Mouse (Mus musculus) limb, embryonic 13.5 days (tissue): ENCODE measurements around the gene Casq1. TPM values are rescaled to one million over a fixed set of nuclear protein-coding genes. Genes with fewer than 3 reads are reported as not detected.

ENCODE experiments used
- ATAC-seq: fragments of 200-750 bp; cut with Nextera tagmentation; 2 replicates; pipeline ENCODE4 v1.8.0; 2017; ENCODE audit warnings: low read depth, moderate number of reproducible peaks, moderate TSS enrichment; ENCODE audit not compliant: low FRiP score
- H3K27ac ChIP-seq: fragments of 300-500 bp; sonication (generic); 2 replicates; pipeline ENCODE4 v1.5.1; 2015; ENCODE audit warnings: inconsistent platforms, mild to moderate bottlenecking, moderate library complexity
- H3K27me3 ChIP-seq: fragments of 300-500 bp; sonication (generic); 2 replicates; pipeline ENCODE4 v1.6.1; 2015; ENCODE audit warnings: mild to moderate bottlenecking, inconsistent platforms
- H3K36me3 ChIP-seq: fragments of 300-500 bp; sonication (generic); 2 replicates; pipeline ENCODE4 v1.6.1; 2015; ENCODE audit warnings: inconsistent platforms, mild to moderate bottlenecking, moderate library complexity
- H3K4me1 ChIP-seq: fragments of 300-500 bp; sonication (generic); 2 replicates; pipeline ENCODE4 v1.6.1; 2015; ENCODE audit warnings: inconsistent platforms
- H3K4me2 ChIP-seq: fragments of 300-500 bp; sonication (generic); replicated peaks from 2 replicates; pipeline ENCODE4 v1.6.1; 2015; ENCODE audit warnings: inconsistent platforms, mild to moderate bottlenecking, moderate library complexity
- H3K4me3 ChIP-seq: fragments of 300-500 bp; sonication (generic); 2 replicates; pipeline ENCODE4 v1.5.1; 2015; ENCODE audit warnings: moderate library complexity, mild to moderate bottlenecking, inconsistent platforms
- H3K9ac ChIP-seq: fragments of 300-500 bp; sonication (generic); 2 replicates; pipeline ENCODE4 v1.6.1; 2015; ENCODE audit warnings: mild to moderate bottlenecking, inconsistent platforms
- H3K9me3 ChIP-seq: fragments of 300-500 bp; sonication (generic); 2 replicates; pipeline ENCODE4 v1.6.1; 2016; ENCODE audit warnings: inconsistent platforms
- WGBS: fragments of 180-500 bp; shearing (Covaris S2); methylation state at CpG from one replicate; pipeline ENCODE4 v1.1.7; 2015; 5-methylcytosine and 5-hydroxymethylcytosine counted together
- polyA plus RNA-seq: library from polyadenylated mRNA; unstranded; fragments of >200 nt; fragmentation: Nextera tagmentation; extraction: Ambion mirVana; gene quantifications from 2 replicates; pipeline ENCODE4 v1.2.1, GENCODE M21; 2015

Gene Casq1
- polyA plus RNA-seq, 1 experiment from 2014 or later = 6.5 TPM

DNA sequence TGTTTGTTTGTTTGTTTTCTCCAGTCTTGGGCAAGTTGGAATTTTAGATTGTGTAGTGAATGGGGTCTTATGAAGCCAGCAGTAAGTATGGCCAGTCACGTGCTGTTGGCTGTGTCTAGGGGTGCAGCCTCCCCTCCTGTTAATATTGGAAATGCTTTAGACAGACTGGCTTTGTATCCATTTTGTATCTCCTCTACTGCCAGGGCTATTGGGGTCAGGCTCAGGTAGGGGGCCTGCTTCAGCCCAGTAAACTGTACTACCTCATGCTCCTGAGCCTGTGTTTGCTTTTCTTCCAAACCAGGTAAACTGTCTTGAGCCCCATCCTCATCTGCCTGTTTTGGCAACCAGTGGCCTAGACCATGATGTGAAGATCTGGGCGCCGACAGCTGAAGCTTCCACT is 27.5 kb downstream of the Casq1 start:
- H3K27ac ChIP-seq = no peak overlapping the region
- no peak overlapping the region for H3K9ac ChIP-seq
- no peaks in the 10 kb centered on the region for H3K9me3 ChIP-seq
- WGBS = 93% methylated on average over 3 of the region's 3 CpGs
- H3K4me2 ChIP-seq = no peak overlapping the region
- H3K27me3 ChIP-seq = no peaks in the 10 kb centered on the region
- H3K4me3 ChIP-seq = no peak overlapping the region
- H3K36me3 ChIP-seq = peaks cover 94% of the 10 kb centered on the region
- H3K4me1 ChIP-seq = no peaks in the 10 kb centered on the region
- ATAC-seq = no peak

DNA sequence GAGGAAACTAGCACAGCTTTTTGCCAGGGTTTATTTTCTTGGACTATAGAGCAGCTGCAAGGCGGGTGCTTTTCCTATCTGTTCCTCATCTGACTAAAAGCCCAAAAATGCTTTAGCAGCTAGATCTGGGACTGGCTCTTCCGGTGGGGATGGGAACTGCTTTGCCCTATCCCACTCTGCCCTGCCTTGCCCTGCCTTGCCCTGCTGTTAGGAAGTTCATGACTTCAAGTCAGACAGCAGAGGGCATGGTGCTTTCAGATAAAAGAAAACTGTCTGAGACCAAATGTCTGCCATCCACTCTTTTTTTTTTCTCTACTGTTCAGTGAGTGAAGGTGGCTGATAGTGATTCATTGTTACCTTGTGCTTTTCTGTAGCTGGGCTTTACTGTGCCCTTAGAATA is 28.1 kb downstream of the Casq1 start:
- Histone ChIP-seq H3K9me3 (no peaks in the 10 kb centered on the region), H3K27me3 (no peaks in the 10 kb centered on the region), H3K4me1 (no peaks in the 10 kb centered on the region), H3K4me2 (no peak overlapping the region), H3K4me3 (no peak overlapping the region), H3K9ac (no peak overlapping the region; the same call in 1 of the 2 replicates), H3K27ac (no peak overlapping the region), H3K36me3 (peaks cover 94% of the 10 kb centered on the region)
- WGBS = 91% methylated on average over 2 of the region's 2 CpGs
- no peak for ATAC-seq

DNA sequence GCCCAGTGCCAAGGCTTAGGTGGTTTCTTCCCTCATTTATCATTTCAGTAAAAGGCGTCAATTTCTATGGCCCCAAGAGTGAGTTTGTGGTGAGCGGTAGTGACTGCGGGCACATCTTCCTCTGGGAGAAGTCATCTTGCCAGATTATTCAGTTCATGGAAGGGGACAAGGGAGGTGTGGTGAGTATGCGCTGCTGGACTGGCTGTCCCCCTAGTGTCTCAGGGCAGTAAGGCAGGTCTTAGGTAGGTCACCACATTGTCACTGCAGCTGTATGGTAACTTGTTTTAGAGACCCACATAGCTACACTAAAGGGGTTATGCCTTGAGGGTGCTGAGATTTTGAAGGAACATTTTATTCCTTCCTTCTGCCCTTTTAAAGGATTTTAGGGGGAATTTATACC is 30.8 kb downstream of the Casq1 start:
- Histone ChIP-seq H3K36me3 (peaks cover 91% of the 10 kb centered on the region), H3K27ac (no peak overlapping the region), H3K4me1 (no peaks in the 10 kb centered on the region), H3K9me3 (no peaks in the 10 kb centered on the region), H3K4me2 (no peak overlapping the region), H3K9ac (no peak overlapping the region), H3K27me3 (no peaks in the 10 kb centered on the region), H3K4me3 (no peak overlapping the region)
- 76% methylated on average over 4 of the region's 4 CpGs for WGBS
- ATAC-seq = no peak

DNA sequence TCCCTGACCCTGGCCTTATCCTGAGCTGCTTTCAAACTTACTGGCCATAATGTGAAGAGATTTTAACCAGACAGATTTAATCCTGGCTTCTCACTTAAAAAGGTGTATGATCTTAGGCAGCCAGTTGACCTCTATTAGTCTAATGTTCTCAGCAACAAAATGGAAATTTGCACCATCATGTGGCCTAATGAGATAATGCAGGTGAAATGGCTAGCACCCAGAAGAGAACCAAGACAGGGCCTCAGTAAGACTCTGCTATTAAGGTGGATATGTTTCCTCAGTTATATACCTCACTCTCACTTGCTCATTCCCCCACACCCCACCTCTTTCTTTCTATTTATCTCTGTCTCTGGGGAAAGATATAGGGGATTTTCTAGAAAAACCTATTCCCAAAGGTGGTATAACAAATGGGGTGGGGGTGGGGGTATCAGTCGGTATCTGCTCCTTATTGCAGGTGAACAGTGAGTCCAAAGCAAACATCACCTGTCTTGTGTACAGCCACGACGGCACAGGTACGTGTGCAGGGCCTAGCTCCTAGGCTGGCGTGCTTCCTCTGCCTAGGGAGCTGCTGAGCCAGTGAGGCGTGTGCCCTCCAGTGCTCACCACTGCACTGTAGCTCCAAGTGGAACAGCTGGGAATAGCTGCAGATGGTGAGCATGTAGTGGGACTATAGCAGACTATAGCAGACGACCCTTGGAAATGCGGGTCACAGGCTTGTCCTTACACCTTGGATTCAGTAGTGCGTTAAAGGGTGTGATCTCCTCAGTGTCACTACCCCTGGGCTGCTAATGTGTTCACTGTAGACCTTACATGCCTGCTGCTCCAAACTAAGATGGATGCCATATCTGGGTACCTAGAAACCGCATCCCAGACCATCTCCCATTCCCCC is 33.0 kb downstream of the Casq1 start:
- H3K9ac ChIP-seq = no peak overlapping the region
- no peak for ATAC-seq
- peaks cover 86% of the 10 kb centered on the region for H3K36me3 ChIP-seq
- H3K9me3 ChIP-seq = no peaks in the 10 kb centered on the region
- WGBS = 94% methylated on average over 10 of the region's 10 CpGs
- H3K27me3 ChIP-seq = no peaks in the 10 kb centered on the region
- H3K4me1 ChIP-seq = no peaks in the 10 kb centered on the region
- H3K4me3 ChIP-seq = no peak overlapping the region
- H3K4me2 ChIP-seq = no peak overlapping the region
- H3K27ac ChIP-seq = no peak overlapping the region

DNA sequence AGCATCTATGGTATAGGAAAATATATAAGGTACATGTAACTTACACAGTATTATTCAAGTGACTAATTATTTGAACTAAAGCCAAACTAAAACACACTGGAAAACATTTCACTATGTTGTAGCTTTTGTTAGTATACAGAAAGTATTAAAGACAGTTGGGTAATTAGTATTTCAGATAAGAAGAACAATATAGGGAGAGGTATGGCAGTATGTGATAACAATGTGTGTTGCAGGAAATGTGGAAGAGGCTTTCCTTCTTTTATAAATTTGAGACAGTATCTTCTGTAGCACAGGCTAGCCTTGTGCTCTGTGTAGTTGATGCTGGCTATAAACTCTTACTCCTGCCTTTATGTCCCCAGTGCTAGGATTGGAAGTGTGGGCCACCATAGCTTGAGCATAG is 35.8 kb downstream of the Casq1 start:
- no peak for ATAC-seq
- Histone ChIP-seq H3K36me3 (peaks cover 85% of the 10 kb centered on the region), H3K9ac (no peak overlapping the region), H3K4me1 (no peaks in the 10 kb centered on the region), H3K9me3 (no peaks in the 10 kb centered on the region), H3K27ac (no peak overlapping the region), H3K4me2 (no peak overlapping the region), H3K27me3 (no peaks in the 10 kb centered on the region), H3K4me3 (no peak overlapping the region)

DNA sequence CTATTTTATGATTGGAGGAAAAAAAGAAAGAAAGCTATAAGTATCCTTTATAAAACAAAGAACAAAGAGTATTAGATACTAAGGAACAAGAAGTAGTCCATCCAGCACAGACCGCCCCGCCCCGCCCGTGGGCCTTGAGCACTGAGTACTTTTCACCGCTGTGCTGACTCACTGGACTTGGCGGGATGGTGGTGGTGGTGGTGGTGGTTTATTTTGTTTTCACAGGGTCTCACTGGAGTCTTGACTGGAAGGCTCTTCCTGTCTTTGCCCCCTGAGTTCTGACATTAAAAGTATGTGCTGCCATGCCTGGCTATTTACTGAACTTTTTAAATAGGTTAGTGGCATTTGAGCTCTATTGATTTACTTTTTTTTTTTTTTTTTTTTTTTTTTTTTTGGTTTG is 36.6 kb downstream of the Casq1 start:
- H3K4me2 ChIP-seq = no peak overlapping the region
- H3K27ac ChIP-seq = no peak overlapping the region
- H3K4me3 ChIP-seq = no peak overlapping the region
- H3K36me3 ChIP-seq = peaks cover 85% of the 10 kb centered on the region
- no peaks in the 10 kb centered on the region for H3K27me3 ChIP-seq
- no peaks in the 10 kb centered on the region for H3K4me1 ChIP-seq
- no peak overlapping the region for H3K9ac ChIP-seq
- H3K9me3 ChIP-seq = no peaks in the 10 kb centered on the region
- no peak for ATAC-seq
- WGBS = over 99% methylated on average over 6 of the region's 6 CpGs

DNA sequence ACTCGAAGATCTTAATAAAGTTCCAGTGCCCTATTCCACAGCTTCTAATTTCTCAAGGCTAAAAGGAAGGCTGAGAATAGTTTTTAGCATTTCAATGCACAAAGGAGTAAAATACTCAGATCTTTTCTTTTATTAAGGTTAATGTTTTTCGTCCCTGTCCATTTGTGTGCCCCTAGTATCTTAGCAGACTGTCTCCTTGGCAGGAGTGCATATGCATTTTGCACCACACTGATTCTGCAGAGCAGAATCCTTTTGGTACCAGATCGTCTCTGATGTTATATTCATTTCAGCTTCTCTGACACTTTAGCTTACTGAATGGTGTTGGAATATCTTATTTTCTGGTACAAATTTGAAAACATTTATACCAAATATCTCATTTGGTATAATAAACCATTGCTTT is 37.9 kb downstream of the Casq1 start:
- Histone ChIP-seq H3K9me3 (no peaks in the 10 kb centered on the region), H3K9ac (no peak overlapping the region), H3K4me1 (no peaks in the 10 kb centered on the region), H3K4me2 (no peak overlapping the region), H3K36me3 (peaks cover 83% of the 10 kb centered on the region), H3K4me3 (no peak overlapping the region), H3K27ac (no peak overlapping the region), H3K27me3 (no peaks in the 10 kb centered on the region)
- 95% methylated on average over 3 of the region's 3 CpGs for WGBS
- ATAC-seq = no peak

DNA sequence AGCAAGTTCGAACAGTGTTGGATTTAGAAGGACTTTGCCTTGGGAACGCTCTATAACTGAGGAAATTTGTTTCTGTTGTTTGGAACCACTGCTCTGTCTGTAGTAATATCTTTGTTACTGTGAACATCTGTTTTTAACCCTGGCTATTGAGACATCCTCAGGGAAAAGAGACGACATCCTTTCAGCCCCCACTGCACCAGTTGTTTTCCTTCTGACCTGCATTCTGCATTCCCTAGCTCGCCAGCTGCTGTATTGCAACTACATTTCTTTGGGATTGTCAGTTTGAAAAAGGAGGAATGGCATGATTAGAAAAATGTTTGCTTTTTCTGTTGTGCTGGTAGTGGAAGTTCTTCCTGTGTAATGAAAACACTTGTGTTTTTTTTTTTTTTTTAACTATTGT is 38.8 kb downstream of the Casq1 start:
- Histone ChIP-seq H3K9ac (no peak overlapping the region), H3K27me3 (no peaks in the 10 kb centered on the region), H3K27ac (no peak overlapping the region), H3K4me2 (no peak overlapping the region), H3K4me3 (no peak overlapping the region), H3K36me3 (peaks cover 80% of the 10 kb centered on the region), H3K9me3 (no peaks in the 10 kb centered on the region), H3K4me1 (no peaks in the 10 kb centered on the region)
- no peak for ATAC-seq
- 57% methylated on average over 4 of the region's 4 CpGs for WGBS

DNA sequence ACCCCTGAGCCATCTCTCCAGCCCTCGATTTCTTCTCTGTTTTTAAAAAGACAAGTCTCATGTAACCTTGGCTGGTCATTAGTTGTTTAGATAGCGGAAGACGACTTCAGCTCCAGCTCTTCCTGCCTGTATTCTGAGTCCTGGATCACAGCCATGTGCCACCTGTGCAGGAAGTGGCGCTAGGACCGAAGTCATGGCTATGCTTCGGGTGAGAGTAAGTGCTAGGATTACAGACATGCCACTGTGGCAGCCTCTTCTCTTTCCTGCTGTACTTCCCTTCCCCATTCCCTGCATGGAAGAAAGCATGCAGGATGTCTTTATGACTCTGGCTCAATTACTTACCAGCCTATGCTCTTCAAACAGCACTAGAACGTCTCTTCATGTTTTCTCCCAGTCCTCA is 40.6 kb downstream of the Casq1 start:
- no peak overlapping the region for H3K27ac ChIP-seq
- H3K27me3 ChIP-seq = no peaks in the 10 kb centered on the region
- no peaks in the 10 kb centered on the region for H3K4me1 ChIP-seq
- H3K4me2 ChIP-seq = no peak overlapping the region
- H3K36me3 ChIP-seq = peaks cover 82% of the 10 kb centered on the region
- ATAC-seq = no peak
- no peaks in the 10 kb centered on the region for H3K9me3 ChIP-seq
- 70% methylated on average over 7 of the region's 7 CpGs for WGBS
- no peak overlapping the region for H3K9ac ChIP-seq
- H3K4me3 ChIP-seq = no peak overlapping the region

DNA sequence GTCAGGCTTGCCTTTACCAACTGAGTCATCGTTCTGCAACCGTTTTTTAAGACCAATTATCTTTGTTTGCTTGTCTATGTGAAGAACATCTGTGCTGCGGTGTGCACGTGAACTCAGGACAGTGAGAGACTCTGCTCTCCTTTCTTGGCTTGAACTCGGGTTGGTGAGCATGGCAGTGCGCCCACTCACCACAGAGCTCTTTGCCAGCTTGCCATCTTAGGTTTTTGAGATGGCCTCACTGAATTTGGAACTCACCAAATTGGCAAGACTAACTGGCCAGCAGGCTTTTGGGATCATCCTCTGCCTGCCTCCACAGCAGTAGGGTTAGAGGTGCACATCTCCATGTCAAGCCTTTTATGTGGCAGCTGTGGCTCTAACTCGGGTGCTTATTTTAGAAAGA is 41.9 kb downstream of the Casq1 start:
- no peak overlapping the region for H3K27ac ChIP-seq
- no peak overlapping the region for H3K4me2 ChIP-seq
- WGBS = 90% methylated on average over 7 of the region's 7 CpGs
- H3K4me1 ChIP-seq = no peaks in the 10 kb centered on the region
- H3K27me3 ChIP-seq = no peaks in the 10 kb centered on the region
- H3K9ac ChIP-seq = no peak overlapping the region
- H3K9me3 ChIP-seq = no peaks in the 10 kb centered on the region
- no peak overlapping the region for H3K4me3 ChIP-seq
- ATAC-seq = no peak
- H3K36me3 ChIP-seq = peaks cover 90% of the 10 kb centered on the region

DNA sequence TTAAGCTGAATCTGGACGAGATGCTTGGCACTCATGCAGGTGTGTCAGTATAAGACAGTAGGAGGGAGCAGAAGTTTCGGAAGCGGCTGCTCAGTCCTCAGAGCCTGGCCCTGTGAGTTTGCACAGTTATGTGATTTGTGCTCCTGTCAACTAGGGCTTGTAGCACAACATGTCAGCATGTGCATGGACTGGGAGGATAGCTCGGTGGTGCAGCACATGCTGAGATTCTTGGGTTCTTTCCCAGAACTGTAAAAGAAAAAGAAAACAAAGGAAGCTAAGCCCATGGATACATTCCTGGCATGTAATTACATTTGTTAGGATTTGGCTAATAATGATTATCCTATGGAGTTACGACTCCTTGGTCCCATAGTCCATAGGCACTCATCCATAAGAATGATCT is 46.5 kb downstream of the Casq1 start:
- ATAC-seq = no peak

DNA sequence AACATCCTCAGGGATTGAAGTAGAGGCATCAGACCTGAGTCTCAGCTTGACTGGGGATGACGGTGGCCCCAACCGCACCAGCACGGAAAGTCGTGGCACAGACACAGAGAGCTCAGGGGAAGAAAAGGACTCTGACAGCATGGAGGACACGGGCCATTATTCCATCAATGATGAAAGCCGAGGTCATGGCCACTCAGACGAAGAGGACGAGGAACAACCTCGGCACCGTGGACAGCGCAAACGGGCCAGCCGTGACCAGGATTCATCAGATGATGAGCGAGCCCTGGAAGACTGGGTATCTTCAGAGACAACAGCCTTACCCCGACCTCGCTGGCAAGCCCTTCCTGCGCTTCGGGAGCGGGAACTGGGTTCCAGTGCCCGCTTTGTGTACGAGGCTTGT is 47.3 kb downstream of the Casq1 start:
- WGBS = 93% methylated on average over 21 of the region's 21 CpGs
- no peak for ATAC-seq

More for the DNA sequence above, 46.5 kb downstream of the Casq1 start:
- WGBS = 91% methylated on average over 5 of the region's 5 CpGs
- Histone ChIP-seq H3K27me3 (no peaks in the 10 kb centered on the region), H3K36me3 (peaks cover 92% of the 10 kb centered on the region), H3K27ac (no peak overlapping the region), H3K9me3 (no peaks in the 10 kb centered on the region), H3K4me2 (no peak overlapping the region), H3K4me1 (no peaks in the 10 kb centered on the region), H3K9ac (no peak overlapping the region), H3K4me3 (no peak overlapping the region)

DNA sequence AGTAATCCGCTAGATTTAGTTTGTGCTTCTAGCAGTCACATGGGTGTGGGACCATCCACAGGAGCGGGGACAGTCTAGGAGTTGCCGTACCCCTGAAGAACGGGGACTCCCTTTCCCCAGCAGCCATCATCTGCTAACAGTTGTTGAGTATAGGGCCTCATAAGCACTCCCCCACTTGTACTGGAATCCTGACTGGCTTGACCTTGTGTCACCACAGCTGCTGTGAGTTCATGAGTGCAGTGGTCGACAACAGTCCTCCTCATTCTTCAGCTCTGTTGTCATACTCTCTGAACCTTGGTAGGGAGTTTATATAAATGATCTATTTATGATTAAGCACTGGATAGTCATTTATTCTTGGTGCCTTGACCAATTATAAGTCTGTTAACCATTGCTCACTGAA is 49.9 kb downstream of the Casq1 start:
- Histone ChIP-seq H3K9me3 (no peaks in the 10 kb centered on the region), H3K4me1 (no peaks in the 10 kb centered on the region), H3K4me3 (no peak overlapping the region), H3K27ac (no peak overlapping the region), H3K27me3 (no peaks in the 10 kb centered on the region), H3K9ac (no peak overlapping the region), H3K4me2 (no peak overlapping the region), H3K36me3 (peaks cover 95% of the 10 kb centered on the region)
- ATAC-seq = no peak; the same call in 1 of the 2 replicates
- 97% methylated on average over 5 of the region's 5 CpGs for WGBS

More for the DNA sequence above, 47.3 kb downstream of the Casq1 start:
- Histone ChIP-seq H3K9me3 (no peaks in the 10 kb centered on the region), H3K4me3 (no peak overlapping the region), H3K27ac (no peak overlapping the region), H3K9ac (no peak overlapping the region), H3K27me3 (no peaks in the 10 kb centered on the region), H3K36me3 (peaks cover 92% of the 10 kb centered on the region), H3K4me2 (no peak overlapping the region), H3K4me1 (no peaks in the 10 kb centered on the region)
